Mouse (Mus musculus): ENCODE measurements around the gene Rab7b. TPM values are rescaled to one million over a fixed set of nuclear protein-coding genes. Genes with fewer than 3 reads are reported as not detected.
A peak's percentile ranks its signal among the peaks of the same experiment; 100 is the strongest.

Gene Rab7b
- 0.58 and 1.0 TPM in 2 replicates for total RNA-seq (2015; ENCODE audit: low replicate concordance)
- 2.6 and 7.2 TPM in 2 replicates for total RNA-seq (2017; ENCODE audit: low replicate concordance)

GRCm38 (mm10) chr1:131688475-131688874 is at the start of gene Rab7b:
Rab7b (plus strand) TSS chr1:131688695.
- no peak for ATAC-seq (replicated peaks; ENCODE audit: low FRiP score, poor library complexity, severe bottlenecking)

- no peak for ATAC-seq (replicated peaks; ENCODE audit: low FRiP score, poor library complexity, severe bottlenecking)
Observed at GRCm38 (mm10) chr1:131640062-131640461, 48.4 kb upstream of the Rab7b start.

- ATAC-seq (replicated peaks; ENCODE audit: low FRiP score, poor library complexity, severe bottlenecking) = no peak
Observed at GRCm38 (mm10) chr1:131641565-131641964, 46.9 kb upstream of the Rab7b start.

GRCm38 (mm10) chr1:131642251-131642650 is 46.2 kb upstream of the Rab7b start:
- no peak for ATAC-seq (replicated peaks; ENCODE audit: low FRiP score, poor library complexity, severe bottlenecking)

- no peak for ATAC-seq (replicated peaks; ENCODE audit: low FRiP score, poor library complexity, severe bottlenecking)
Observed at GRCm38 (mm10) chr1:131652670-131653443, 35.6 kb upstream of the Rab7b start.

GRCm38 (mm10) chr1:131655601-131656000 is 32.9 kb upstream of the Rab7b start:
- ATAC-seq (replicated peaks; ENCODE audit: low FRiP score, poor library complexity, severe bottlenecking) = no peak

GRCm38 (mm10) chr1:131657945-131658354 is 30.5 kb upstream of the Rab7b start:
- ATAC-seq (replicated peaks; ENCODE audit: low FRiP score, poor library complexity, severe bottlenecking) = peak; percentile 72

GRCm38 (mm10) chr1:131659512-131660085 is 28.9 kb upstream of the Rab7b start:
- ATAC-seq (replicated peaks; ENCODE audit: low FRiP score, poor library complexity, severe bottlenecking) = no peak

GRCm38 (mm10) chr1:131660266-131660665 is 28.2 kb upstream of the Rab7b start:
- 0 out of 2 replicates have a peak, but pooled peaks have one; percentile 3 for ATAC-seq (replicated peaks; ENCODE audit: low FRiP score, poor library complexity, severe bottlenecking)

- ATAC-seq (replicated peaks; ENCODE audit: low FRiP score, poor library complexity, severe bottlenecking) = peak; percentile 41
Observed at GRCm38 (mm10) chr1:131660716-131661472, 27.6 kb upstream of the Rab7b start.

GRCm38 (mm10) chr1:131661749-131662148 is 26.7 kb upstream of the Rab7b start:
- peak; percentile 73 for ATAC-seq (replicated peaks; ENCODE audit: low FRiP score, poor library complexity, severe bottlenecking)

GRCm38 (mm10) chr1:131663286-131663995 is 25.1 kb upstream of the Rab7b start:
- ATAC-seq (replicated peaks; ENCODE audit: low FRiP score, poor library complexity, severe bottlenecking) = peak; percentile 29

GRCm38 (mm10) chr1:131664136-131664535 is 24.4 kb upstream of the Rab7b start:
- no peak for ATAC-seq (replicated peaks; ENCODE audit: low FRiP score, poor library complexity, severe bottlenecking)

- no peak for ATAC-seq (replicated peaks; ENCODE audit: low FRiP score, poor library complexity, severe bottlenecking)
Observed at GRCm38 (mm10) chr1:131665886-131666285, 22.6 kb upstream of the Rab7b start.

- no peak for ATAC-seq (replicated peaks; ENCODE audit: low FRiP score, poor library complexity, severe bottlenecking)
Observed at GRCm38 (mm10) chr1:131671113-131671512, 17.4 kb upstream of the Rab7b start.

- ATAC-seq (replicated peaks; ENCODE audit: low FRiP score, poor library complexity, severe bottlenecking) = no peak
Observed at GRCm38 (mm10) chr1:131672361-131672760, 16.1 kb upstream of the Rab7b start.

GRCm38 (mm10) chr1:131679644-131680043 is 8.9 kb upstream of the Rab7b start:
- no peak for ATAC-seq (replicated peaks; ENCODE audit: low FRiP score, poor library complexity, severe bottlenecking)

GRCm38 (mm10) chr1:131687739-131688138 is 756 bp upstream of the Rab7b start:
- 0 out of 2 replicates have a peak, but pooled peaks have one; percentile 39 for ATAC-seq (replicated peaks; ENCODE audit: low FRiP score, poor library complexity, severe bottlenecking)

GRCm38 (mm10) chr1:131689016-131689415 is 521 bp downstream of the Rab7b start:
- no peak for ATAC-seq (replicated peaks; ENCODE audit: low FRiP score, poor library complexity, severe bottlenecking)

- no peak for ATAC-seq (replicated peaks; ENCODE audit: low FRiP score, poor library complexity, severe bottlenecking)
Observed at GRCm38 (mm10) chr1:131689899-131690298, 1.4 kb downstream of the Rab7b start.

All from erythroblast, adult 5-6 weeks (primary cell).